Mouse (Mus musculus) intestine, embryonic 14.5 days (tissue): Measurements from ENCODE around the gene Il24. TPM values are rescaled to one million over a fixed set of nuclear protein-coding genes. Genes with fewer than 3 reads are reported as not detected.

Experiments
- ATAC-seq: fragments of 200-750 bp; cut with Nextera tagmentation; replicated peaks from 2 replicates; pipeline ENCODE4 v1.8.0; 2017; ENCODE audit warnings: low read depth, moderate number of reproducible peaks, moderate TSS enrichment, moderate library complexity; ENCODE audit not compliant: low FRiP score, low TSS enrichment
- DNase-seq: peaks from one replicate; pipeline ENCODE4 v3.0.0-alpha.2; 2018; ENCODE audit warnings: low spot score
- H3K27ac ChIP-seq: fragments of 300-500 bp; sonication (generic); 2 replicates; pipeline ENCODE4 v1.5.1; 2014; ENCODE audit warnings: low read depth, mild to moderate bottlenecking, control low read depth
- H3K27me3 ChIP-seq: fragments of 300-500 bp; sonication (generic); replicated peaks from 2 replicates; pipeline ENCODE4 v1.6.1; 2014; ENCODE audit warnings: low read length, control low read depth; ENCODE audit not compliant: control insufficient read depth, insufficient read depth
- H3K36me3 ChIP-seq: fragments of 300-500 bp; sonication (generic); 2 replicates; pipeline ENCODE4 v1.6.1; 2014; ENCODE audit warnings: low read length, control low read depth; ENCODE audit not compliant: control insufficient read depth, insufficient read depth
- H3K4me1 ChIP-seq: fragments of 300-500 bp; sonication (generic); replicated peaks from 2 replicates; pipeline ENCODE4 v1.6.1; 2014; ENCODE audit warnings: low read length, control low read depth, mixed read lengths; ENCODE audit not compliant: control insufficient read depth, insufficient read depth
- H3K4me2 ChIP-seq: fragments of 300-500 bp; sonication (generic); 2 replicates; pipeline ENCODE4 v1.6.1; 2014; ENCODE audit warnings: low read length
- H3K4me3 ChIP-seq: fragments of 300-500 bp; sonication (generic); 2 replicates; pipeline ENCODE4 v1.5.1; 2014; ENCODE audit warnings: low read depth, low read length, control low read depth, mixed read lengths
- H3K9ac ChIP-seq: fragments of 300-500 bp; sonication (generic); 2 replicates; pipeline ENCODE4 v1.6.1; 2014; ENCODE audit warnings: mild to moderate bottlenecking, low read length
- H3K9me3 ChIP-seq: fragments of 300-500 bp; sonication (generic); 2 replicates; pipeline ENCODE4 v1.6.1; 2016; ENCODE audit warnings: low read length, control low read depth; ENCODE audit not compliant: control insufficient read depth
- WGBS: fragments of 180-500 bp; shearing (Covaris S2); extraction: QIAGEN DNeasy Blood & Tissue Kit; methylation state at CpG from one replicate; pipeline ENCODE4 v1.1.7; 2014; 5-methylcytosine and 5-hydroxymethylcytosine counted together
- polyA plus RNA-seq: library from polyadenylated mRNA; unstranded; fragments of >200 nt; fragmentation: Nextera tagmentation; extraction: Ambion mirVana; gene quantifications from 2 replicates; pipeline ENCODE4 v1.2.1, GENCODE M21; 2014

Gene Il24
- not detected in 2 replicates for polyA plus RNA-seq

DNA sequence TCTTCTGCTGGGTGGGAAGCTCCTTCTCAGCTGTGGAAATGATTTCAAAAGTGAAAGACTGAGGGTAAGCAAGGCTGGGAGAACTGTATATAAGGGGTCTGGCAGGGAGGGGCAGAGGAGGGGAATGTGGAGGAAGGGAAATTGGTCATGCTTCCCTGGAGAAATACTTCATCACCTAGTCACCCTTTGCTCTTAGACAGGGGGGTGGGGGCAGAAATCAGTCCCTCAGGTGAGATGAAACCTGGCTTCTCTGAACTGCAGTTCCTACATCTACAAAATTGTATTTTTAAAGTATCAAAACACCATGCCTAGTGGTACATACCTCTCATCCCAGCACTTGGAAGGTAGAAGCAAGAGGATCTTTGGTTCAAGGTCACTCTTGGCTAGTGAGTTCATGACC is at the start of gene Il24:
Il24 (minus strand) TSS at position 101 of the 400 bp plus-strand sequence.
- no peaks in the 10 kb centered on the region for H3K4me1 ChIP-seq
- H3K9ac ChIP-seq, result no peak within 1 kb of the TSS
- H3K4me3 ChIP-seq, result no peak within 1 kb of the TSS
- no peaks in the 10 kb centered on the region for H3K9me3 ChIP-seq
- ATAC-seq, result no peak
- H3K27me3 ChIP-seq, result no peaks in the 10 kb centered on the region
- no peak within 1 kb of the TSS for H3K4me2 ChIP-seq
- no peak for DNase-seq
- H3K36me3 ChIP-seq, result no peaks in the 10 kb centered on the region
- no peak within 1 kb of the TSS for H3K27ac ChIP-seq

GRCm38 (mm10) chr1:130936351-130936750 is 49.1 kb upstream of the Il24 start:
- Histone ChIP-seq H3K27me3 (no peaks in the 10 kb centered on the region), H3K36me3 (no peaks in the 10 kb centered on the region), H3K4me3 (no peak overlapping the region), H3K27ac (no peak overlapping the region), H3K9ac (no peak overlapping the region), H3K4me1 (0 out of 2 replicates have a peak, but pooled peaks cover 6% of the 10 kb centered on the region), H3K4me2 (no peak overlapping the region), H3K9me3 (no peaks in the 10 kb centered on the region)
- no peak for DNase-seq
- no peak for ATAC-seq
- WGBS, result 33% methylated on average over 6 of the region's 6 CpGs

DNA sequence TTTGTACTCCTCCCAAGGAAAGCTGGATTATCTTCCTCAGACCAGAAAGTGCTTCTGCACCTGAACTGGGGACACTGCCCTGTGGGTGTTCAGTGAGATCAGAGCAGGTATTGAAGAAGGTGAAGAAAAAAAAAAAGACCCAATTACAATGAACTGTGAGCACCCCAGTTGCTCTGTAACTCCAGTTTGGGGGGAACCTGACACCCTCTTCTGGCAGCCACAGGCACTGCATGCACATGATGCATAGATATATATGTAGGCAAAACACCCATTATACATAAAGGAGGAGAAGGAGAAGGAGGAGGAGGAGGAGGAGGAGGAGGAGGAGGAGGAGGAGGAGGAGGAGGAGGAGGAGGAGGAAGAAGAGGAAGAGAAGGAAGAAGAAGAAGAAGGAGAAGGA is 39.2 kb upstream of the Il24 start:
- ATAC-seq (no peak), DNase-seq (no peak)
- no peak overlapping the region for H3K4me3 ChIP-seq
- H3K4me1 ChIP-seq, result no peaks in the 10 kb centered on the region
- no peaks in the 10 kb centered on the region for H3K27me3 ChIP-seq
- no peaks in the 10 kb centered on the region for H3K9me3 ChIP-seq
- H3K36me3 ChIP-seq, result no peaks in the 10 kb centered on the region
- H3K9ac ChIP-seq, result no peak overlapping the region
- no peak overlapping the region for H3K27ac ChIP-seq
- H3K4me2 ChIP-seq, result no peak overlapping the region

- H3K4me1 ChIP-seq, result no peaks in the 10 kb centered on the region
- H3K4me2 ChIP-seq, result no peak overlapping the region
- DNase-seq, result no peak
- H3K9ac ChIP-seq, result no peak overlapping the region
- no peak overlapping the region for H3K4me3 ChIP-seq
- ATAC-seq, result no peak
- no peaks in the 10 kb centered on the region for H3K27me3 ChIP-seq
- 9% methylated on average over 1 of the region's 1 CpGs for WGBS
- H3K27ac ChIP-seq, result no peak overlapping the region
- H3K36me3 ChIP-seq, result no peaks in the 10 kb centered on the region
- H3K9me3 ChIP-seq, result no peaks in the 10 kb centered on the region
Observed at GRCm38 (mm10) chr1:130918323-130918980, 31.2 kb upstream of the Il24 start.

DNA sequence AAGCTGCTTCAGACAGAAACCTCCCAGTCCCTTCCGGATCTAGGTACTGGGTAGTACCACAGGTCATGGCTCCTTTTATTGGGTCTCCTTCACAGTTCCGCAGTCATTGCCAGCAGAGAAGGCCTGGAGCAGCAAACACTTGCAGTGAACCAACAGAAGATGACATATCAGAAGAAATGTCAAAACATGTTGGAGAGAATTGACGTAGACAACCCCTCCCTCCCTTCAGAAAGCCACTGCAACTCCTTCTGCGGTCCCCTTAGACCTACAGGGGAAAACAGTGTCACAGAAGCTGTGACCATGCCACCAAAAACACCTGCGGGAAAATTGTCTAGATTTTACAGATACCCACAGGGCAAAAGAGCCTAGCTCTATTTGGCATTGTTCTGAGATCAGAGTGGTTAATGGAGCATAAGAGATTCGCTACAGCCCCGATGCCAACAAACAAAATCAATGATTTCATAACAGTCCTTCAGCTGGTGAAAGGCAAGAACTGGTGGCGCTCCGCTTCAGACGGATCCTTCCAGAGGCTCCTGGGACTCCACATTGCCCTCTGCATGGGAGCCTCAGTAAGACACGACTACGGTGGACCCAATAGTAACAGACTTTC is 24.3 kb upstream of the Il24 start, which contains the start of gene Il20:
Il20 (minus strand) TSS at position 51 of the 610 bp plus-strand sequence.
- H3K9me3 ChIP-seq, result no peaks in the 10 kb centered on the region
- no peaks in the 10 kb centered on the region for H3K36me3 ChIP-seq
- WGBS, result 88% methylated on average over 12 of the region's 12 CpGs
- no peak within 1 kb of the TSS for H3K27ac ChIP-seq
- H3K4me1 ChIP-seq, result no peaks in the 10 kb centered on the region
- H3K4me3 ChIP-seq, result no peak within 1 kb of the TSS
- ATAC-seq, result no peak
- H3K9ac ChIP-seq, result no peak within 1 kb of the TSS
- no peaks in the 10 kb centered on the region for H3K27me3 ChIP-seq
- H3K4me2 ChIP-seq, result no peak within 1 kb of the TSS
- DNase-seq, result no peak

GRCm38 (mm10) chr1:130902505-130902904 is 15.3 kb upstream of the Il24 start:
- no peak overlapping the region for H3K9ac ChIP-seq
- no peaks in the 10 kb centered on the region for H3K36me3 ChIP-seq
- no peak overlapping the region for H3K4me3 ChIP-seq
- H3K4me1 ChIP-seq, result no peaks in the 10 kb centered on the region
- no peak overlapping the region for H3K4me2 ChIP-seq
- no peaks in the 10 kb centered on the region for H3K27me3 ChIP-seq
- 78% methylated on average over 7 of the region's 7 CpGs for WGBS
- DNase-seq, result no peak
- H3K9me3 ChIP-seq, result no peaks in the 10 kb centered on the region
- ATAC-seq, result no peak
- H3K27ac ChIP-seq, result no peak overlapping the region

- Histone ChIP-seq H3K4me2 (no peak overlapping the region), H3K27ac (no peak overlapping the region), H3K4me1 (no peaks in the 10 kb centered on the region), H3K36me3 (no peaks in the 10 kb centered on the region), H3K9ac (no peak overlapping the region), H3K27me3 (no peaks in the 10 kb centered on the region), H3K4me3 (no peak overlapping the region), H3K9me3 (no peaks in the 10 kb centered on the region)
- no peak for DNase-seq
- ATAC-seq, result no peak
- 70% methylated on average over 6 of the region's 6 CpGs for WGBS
Observed at GRCm38 (mm10) chr1:130894468-130894867, 7.2 kb upstream of the Il24 start.

DNA sequence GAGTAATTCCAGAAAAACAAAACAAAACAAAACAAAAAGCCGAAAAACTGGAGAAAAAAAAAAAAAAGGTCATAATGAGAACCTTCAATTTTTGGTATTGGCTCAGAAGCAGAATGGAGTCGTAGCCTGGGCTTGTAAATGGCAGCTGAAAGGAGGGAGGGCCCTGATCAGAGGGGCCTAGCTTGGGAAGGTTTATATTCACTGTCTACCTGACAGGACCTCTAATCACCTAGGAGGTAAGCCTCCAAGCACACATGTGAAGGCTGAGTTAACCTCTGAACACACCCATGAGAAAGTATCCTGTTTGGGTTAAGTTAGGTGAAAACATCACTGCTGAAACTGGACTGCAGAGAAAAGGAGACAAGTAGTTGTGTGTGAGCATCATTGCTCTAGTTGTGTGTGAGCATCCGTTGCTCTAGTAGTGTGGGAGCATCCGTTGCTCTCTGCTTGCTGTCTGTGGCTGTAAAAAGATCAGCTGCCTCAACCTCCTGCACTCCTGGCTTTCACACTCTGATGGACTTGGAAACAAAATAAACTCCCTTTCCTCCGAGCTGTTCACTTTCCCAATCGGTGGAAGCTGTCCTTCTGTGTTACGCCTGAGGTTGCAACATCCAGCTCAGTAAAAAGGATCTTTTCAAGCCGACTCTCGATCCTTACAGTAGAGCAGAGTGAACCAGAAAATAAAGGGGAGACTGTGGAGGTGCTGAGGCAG is 6.2 kb upstream of the Il24 start:
- Histone ChIP-seq H3K36me3 (no peaks in the 10 kb centered on the region), H3K27me3 (no peaks in the 10 kb centered on the region), H3K4me3 (no peak overlapping the region), H3K9me3 (no peaks in the 10 kb centered on the region), H3K4me2 (no peak overlapping the region), H3K4me1 (no peaks in the 10 kb centered on the region), H3K27ac (no peak overlapping the region), H3K9ac (no peak overlapping the region)
- WGBS, result 71% methylated on average over 9 of the region's 9 CpGs
- no peak for DNase-seq
- ATAC-seq, result no peak
